Mouse (Mus musculus) E14TG2a.4 (cell line): Measurements from ENCODE around the gene Rad9a.
A peak's percentile ranks its signal among the peaks of the same experiment; 100 is the strongest.

Experiments
- H3K27me3 ChIP-seq: 2 replicates; pipeline ENCODE4 v1.6.1; 2014; ENCODE audit warnings: low read length, control low read depth; ENCODE audit not compliant: insufficient read depth
- H3K36me3 ChIP-seq: 2 replicates; pipeline ENCODE4 v1.6.1; 2014; ENCODE audit warnings: low read length, control low read depth; ENCODE audit not compliant: insufficient read depth
- H3K4me1 ChIP-seq: replicated peaks from 2 replicates; pipeline ENCODE4 v1.6.1; 2014; ENCODE audit warnings: low read depth, low read length, control low read depth
- H3K4me3 ChIP-seq: replicated peaks from 2 replicates; pipeline ENCODE4 v1.5.1; 2014; ENCODE audit warnings: mild to moderate bottlenecking, low read length
- H3K9me3 ChIP-seq: 2 replicates; pipeline ENCODE4 v1.6.1; 2014; ENCODE audit warnings: low read length, control low read depth
- CTCF ChIP-seq: conservative IDR thresholded peaks from 2 replicates; pipeline ENCODE4 v1.5.1; 2014; ENCODE audit warnings: low read length
- NANOG ChIP-seq: IDR thresholded peaks from 2 replicates; pipeline ENCODE4 v1.6.1; 2014; ENCODE audit warnings: borderline replicate concordance, low read length, mixed read lengths
- POU5F1 ChIP-seq: IDR thresholded peaks from 2 replicates; pipeline ENCODE4 v1.6.1; 2014; ENCODE audit warnings: low read length, borderline replicate concordance

Gene Rad9a

DNA sequence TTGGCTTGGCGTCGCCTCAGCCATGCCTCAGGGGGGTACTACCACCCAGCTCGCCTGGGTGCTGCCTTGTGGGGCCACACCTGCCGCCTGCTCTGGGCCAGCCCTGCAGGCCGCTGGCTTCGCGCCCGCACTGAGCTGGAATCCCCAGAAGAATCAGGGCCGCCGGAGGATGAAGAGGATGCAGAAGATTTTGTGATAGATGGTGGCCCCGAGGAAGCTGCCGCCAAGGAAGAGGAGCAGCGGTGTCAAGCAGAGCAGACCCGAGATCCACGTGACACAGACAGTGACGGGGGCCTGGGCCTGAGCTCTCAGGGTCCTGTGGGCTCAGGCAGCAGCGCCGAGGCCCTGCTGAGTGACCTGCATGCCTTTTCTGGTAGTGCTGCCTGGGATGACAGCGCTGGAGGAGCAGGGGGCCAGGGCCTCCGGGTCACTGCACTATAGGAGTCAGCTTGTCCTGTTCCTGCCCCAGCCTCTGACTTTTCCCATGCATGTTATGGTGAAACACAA, 45.3 kb downstream of the Rad9a start:
- Histone ChIP-seq H3K36me3 (peaks cover 82% of the 10 kb centered on the region), H3K4me1 (peaks cover 68% of the 10 kb centered on the region), H3K9me3 (no peaks in the 10 kb centered on the region), H3K4me3 (peak overlapping the region; percentile 72), H3K27me3 (no peaks in the 10 kb centered on the region)
- TF ChIP-seq NANOG (no peak), POU5F1 (no peak), CTCF (no peak)

- Histone ChIP-seq H3K27me3 (no peaks in the 10 kb centered on the region), H3K4me3 (peak overlapping the region; percentile 72), H3K4me1 (peaks cover 71% of the 10 kb centered on the region), H3K9me3 (no peaks in the 10 kb centered on the region), H3K36me3 (peaks cover 82% of the 10 kb centered on the region)
- TF ChIP-seq NANOG = no peak
- TF ChIP-seq CTCF = no peak
- TF ChIP-seq POU5F1 = no peak
Measured at GRCm38 (mm10) chr19:4155223-4156072, 46.0 kb downstream of the Rad9a start.

DNA sequence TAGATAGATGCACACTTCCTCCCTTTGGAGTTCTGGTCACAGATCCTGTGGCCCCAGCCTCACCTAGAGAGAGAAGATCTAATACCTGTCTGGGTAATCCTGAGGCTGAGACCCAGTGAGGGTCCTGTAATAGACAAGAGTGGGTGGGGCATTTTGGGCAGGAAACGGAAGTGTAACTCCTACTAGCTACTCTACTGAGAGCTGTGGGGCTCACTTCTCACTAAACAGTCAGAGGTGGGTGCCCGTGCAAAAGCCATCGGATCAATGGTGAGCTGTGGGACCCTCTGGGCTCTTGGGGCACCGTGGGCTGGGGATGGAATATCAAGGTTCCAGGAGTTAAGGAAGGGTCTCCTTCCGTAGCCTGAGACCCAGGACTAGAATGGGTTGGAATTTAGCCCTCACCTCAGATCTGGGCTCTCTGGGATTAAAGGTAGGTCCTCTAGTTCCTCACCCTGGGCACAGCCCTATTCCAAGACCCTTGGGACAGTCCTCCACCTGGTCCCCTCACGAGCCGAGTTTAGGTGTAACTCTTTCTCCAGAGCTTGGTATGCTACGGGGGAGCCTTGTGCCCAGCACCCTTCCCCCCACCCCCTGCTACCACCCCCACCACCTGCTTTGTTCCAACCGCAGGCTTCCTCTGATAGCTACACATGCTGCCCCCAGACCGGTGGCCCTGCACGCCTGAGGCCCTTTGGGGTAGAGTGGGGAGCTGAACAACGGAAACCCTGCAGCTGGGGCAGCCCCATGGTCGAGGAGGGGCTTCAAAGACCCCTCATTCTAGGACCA, 46.8 kb downstream of the Rad9a start:
- no peaks in the 10 kb centered on the region for H3K27me3 ChIP-seq
- H3K36me3 ChIP-seq = peaks cover 85% of the 10 kb centered on the region
- H3K4me3 ChIP-seq = peak overlapping the region; percentile 72
- TF ChIP-seq POU5F1 (no peak), NANOG (no peak), CTCF (no peak)
- peaks cover 79% of the 10 kb centered on the region for H3K4me1 ChIP-seq
- no peaks in the 10 kb centered on the region for H3K9me3 ChIP-seq

DNA sequence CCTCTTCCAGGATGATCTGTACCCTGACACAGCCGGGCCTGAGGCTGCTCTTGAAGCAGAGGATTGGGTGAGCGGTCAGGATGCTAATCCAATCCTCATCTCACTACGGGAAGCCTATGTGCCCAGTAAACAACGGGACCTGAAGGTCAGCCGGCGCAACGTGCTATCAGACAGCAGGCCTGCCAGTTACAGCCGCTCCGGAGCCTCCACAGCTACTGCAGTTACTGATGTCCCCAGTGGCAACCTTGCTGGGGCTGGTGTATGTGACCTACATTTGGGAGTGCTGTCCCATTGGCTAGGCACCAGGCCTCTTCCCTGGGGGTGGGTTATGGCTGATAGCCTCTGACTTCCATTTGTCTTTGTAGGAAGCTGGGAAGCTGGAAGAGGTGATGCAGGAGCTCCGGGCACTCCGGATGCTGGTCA, 48.2 kb downstream of the Rad9a start, which contains the start of gene Ptprcap:
Gene Ptprcap, plus strand, starts transcription at position 373 of the 423 bp plus-strand sequence.
- H3K27me3 ChIP-seq = no peaks in the 10 kb centered on the region
- peaks cover 75% of the 10 kb centered on the region for H3K36me3 ChIP-seq
- TF ChIP-seq POU5F1 (no peak), CTCF (no peak), NANOG (no peak)
- H3K4me3 ChIP-seq = peak within 1 kb of the TSS; percentile 72
- H3K4me1 ChIP-seq = peaks cover 88% of the 10 kb centered on the region
- no peaks in the 10 kb centered on the region for H3K9me3 ChIP-seq

- no peaks in the 10 kb centered on the region for H3K9me3 ChIP-seq
- H3K4me1 ChIP-seq = peaks cover 94% of the 10 kb centered on the region
- TF ChIP-seq CTCF (no peak), NANOG (no peak), POU5F1 (no peak)
- 0 out of 2 replicates have a peak overlapping the region, but pooled peaks have one; percentile 10 for H3K4me3 ChIP-seq
- peaks cover 69% of the 10 kb centered on the region for H3K36me3 ChIP-seq
- no peaks in the 10 kb centered on the region for H3K27me3 ChIP-seq
Measured at GRCm38 (mm10) chr19:4152445-4153231, 48.8 kb downstream of the Rad9a start.

- peak overlapping the region; percentile 39; the same call in 1 of the 2 replicates for H3K4me3 ChIP-seq
- H3K36me3 ChIP-seq = peaks cover 62% of the 10 kb centered on the region
- no peak for TF ChIP-seq NANOG
- no peak for TF ChIP-seq CTCF
- no peak for TF ChIP-seq POU5F1
- H3K9me3 ChIP-seq = no peaks in the 10 kb centered on the region
- peaks cover 95% of the 10 kb centered on the region for H3K4me1 ChIP-seq
- no peaks in the 10 kb centered on the region for H3K27me3 ChIP-seq
Measured at GRCm38 (mm10) chr19:4151898-4152297, 49.6 kb downstream of the Rad9a start.

DNA sequence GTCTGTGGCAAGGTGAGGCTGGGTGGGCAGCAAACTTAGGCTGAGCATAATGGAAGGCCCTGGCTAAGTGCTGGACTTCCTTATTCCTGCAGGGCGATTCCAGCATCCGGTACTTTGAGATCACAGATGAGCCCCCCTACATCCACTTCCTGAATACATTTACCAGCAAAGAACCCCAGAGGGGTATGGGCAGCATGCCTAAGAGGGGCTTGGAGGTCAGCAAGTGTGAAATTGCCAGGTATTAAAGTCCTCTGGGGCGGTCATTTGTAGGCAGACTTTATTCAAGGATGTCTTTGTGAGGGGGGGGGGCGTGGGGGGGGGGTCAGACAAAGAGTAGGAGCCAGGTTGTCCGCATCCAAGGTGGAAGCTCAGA, 50.0 kb downstream of the Rad9a start:
- Histone ChIP-seq H3K4me1 (peaks cover 95% of the 10 kb centered on the region), H3K36me3 (peaks cover 58% of the 10 kb centered on the region), H3K27me3 (no peaks in the 10 kb centered on the region), H3K9me3 (no peaks in the 10 kb centered on the region), H3K4me3 (peak overlapping the region; percentile 87; the same call in 1 of the 2 replicates)
- TF ChIP-seq NANOG (no peak), POU5F1 (no peak), CTCF (no peak)
